Mouse (Mus musculus) erythroblast, embryonic 14.5 days (primary cell): ENCODE data around the gene Rbfox3.

Source experiments
- GATA1 ChIP-seq: IDR thresholded peaks from 2 replicates; pipeline ENCODE4 v1.6.1; 2012; ENCODE audit warnings: low read length, inconsistent platforms, mixed read lengths
- TAL1 ChIP-seq: IDR thresholded peaks from 3 replicates; pipeline ENCODE4 v1.6.1; 2012; ENCODE audit warnings: low read length, inconsistent platforms, mixed read lengths

DNA sequence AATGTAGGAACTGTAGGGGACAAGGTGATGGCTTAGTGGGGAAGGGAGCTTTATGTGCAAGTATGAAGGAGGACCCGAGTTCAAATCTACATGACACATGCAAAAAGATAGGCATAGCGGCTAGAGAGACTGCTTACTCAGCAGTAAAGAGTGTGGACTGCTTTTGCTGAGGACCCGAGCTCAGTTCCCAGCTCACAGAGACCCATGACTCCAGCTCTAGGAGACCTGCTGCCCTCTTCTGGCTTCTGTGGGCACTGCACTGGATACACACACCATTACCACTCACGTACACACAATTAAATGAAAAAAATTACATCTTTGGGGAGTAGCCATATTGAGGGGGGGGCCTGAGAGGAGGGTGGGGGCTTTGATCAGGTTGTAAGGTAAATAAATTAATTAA lies 270.7 kb downstream of the Rbfox3 start:
- TF ChIP-seq GATA1 (no peak), TAL1 (no peak)
